Mouse (Mus musculus): ENCODE measurements around the gene Ltbr. TPM values are rescaled to one million over a fixed set of nuclear protein-coding genes. Genes with fewer than 3 reads are reported as not detected.
"Not testable (repeated sequence)": the region's sequence is repeated elsewhere in the genome, so short reads cannot be mapped to it uniquely, and the experiment has no call there.

Ltbr gene
- polyA plus RNA-seq, 1 experiment: not detected

GRCm38 (mm10) chr6:125297149-125297820, 16.4 kb downstream of the Ltbr start:
- 79% methylated on average over 5 of the region's 5 CpGs for WGBS
- no peak overlapping the region for H3K27ac ChIP-seq (ENCODE audit: insufficient read depth, low read depth, low read length)
- H3K4me3 ChIP-seq (ENCODE audit: insufficient read depth, low read depth, low read length): no peak overlapping the region
- H3K4me1 ChIP-seq (ENCODE audit: control insufficient read depth, insufficient read depth, low read length): no peaks in the 10 kb centered on the region; the same call in 1 of the 2 replicates
- TF ChIP-seq POLR2A (IDR thresholded peaks at IDR 0.05; ENCODE audit: insufficient read depth, low read depth, low read length) (no peak), CTCF (IDR thresholded peaks at IDR 0.05; ENCODE audit: insufficient read depth, low read depth, low read length) (no peak)

- WGBS: 89% methylated on average over 4 of the region's 4 CpGs
- Histone ChIP-seq H3K4me1 (ENCODE audit: control insufficient read depth, insufficient read depth, low read length) (no peaks in the 10 kb centered on the region; the same call in none of the 2 replicates), H3K4me3 (ENCODE audit: insufficient read depth, low read depth, low read length) (no peak overlapping the region), H3K27ac (ENCODE audit: insufficient read depth, low read depth, low read length) (no peak overlapping the region)
- TF ChIP-seq POLR2A (IDR thresholded peaks at IDR 0.05; ENCODE audit: insufficient read depth, low read depth, low read length) (no peak), CTCF (IDR thresholded peaks at IDR 0.05; ENCODE audit: insufficient read depth, low read depth, low read length) (no peak)
These were observed 19.6 kb downstream of the Ltbr start for GRCm38 (mm10) chr6:125294049-125294448.

GRCm38 (mm10) chr6:125292256-125292655, 21.4 kb downstream of the Ltbr start:
- Histone ChIP-seq H3K27ac (ENCODE audit: insufficient read depth, low read depth, low read length) (no peak overlapping the region), H3K4me1 (ENCODE audit: control insufficient read depth, insufficient read depth, low read length) (no peaks in the 10 kb centered on the region; the same call in none of the 2 replicates), H3K4me3 (ENCODE audit: insufficient read depth, low read depth, low read length) (no peak overlapping the region)
- 92% methylated on average over 7 of the region's 7 CpGs for WGBS
- TF ChIP-seq CTCF (IDR thresholded peaks at IDR 0.05; ENCODE audit: insufficient read depth, low read depth, low read length) (no peak), POLR2A (IDR thresholded peaks at IDR 0.05; ENCODE audit: insufficient read depth, low read depth, low read length) (no peak)

GRCm38 (mm10) chr6:125291329-125291728, 22.4 kb downstream of the Ltbr start:
- Histone ChIP-seq H3K4me3 (ENCODE audit: insufficient read depth, low read depth, low read length) (no peak overlapping the region), H3K4me1 (ENCODE audit: control insufficient read depth, insufficient read depth, low read length) (no peaks in the 10 kb centered on the region; the same call in none of the 2 replicates), H3K27ac (ENCODE audit: insufficient read depth, low read depth, low read length) (no peak overlapping the region)
- WGBS: 63% methylated on average over 4 of the region's 4 CpGs
- no peak for TF ChIP-seq CTCF (IDR thresholded peaks at IDR 0.05; ENCODE audit: insufficient read depth, low read depth, low read length)
- no peak for TF ChIP-seq POLR2A (IDR thresholded peaks at IDR 0.05; ENCODE audit: insufficient read depth, low read depth, low read length)

GRCm38 (mm10) chr6:125288730-125289129, 25.0 kb downstream of the Ltbr start:
- TF ChIP-seq CTCF (IDR thresholded peaks at IDR 0.05; ENCODE audit: insufficient read depth, low read depth, low read length): no peak
- TF ChIP-seq POLR2A (IDR thresholded peaks at IDR 0.05; ENCODE audit: insufficient read depth, low read depth, low read length): no peak
- Histone ChIP-seq H3K27ac (ENCODE audit: insufficient read depth, low read depth, low read length) (no peak overlapping the region), H3K4me1 (ENCODE audit: control insufficient read depth, insufficient read depth, low read length) (no peaks in the 10 kb centered on the region; the same call in none of the 2 replicates), H3K4me3 (ENCODE audit: insufficient read depth, low read depth, low read length) (no peak overlapping the region)
- 81% methylated on average over 5 of the region's 5 CpGs for WGBS

GRCm38 (mm10) chr6:125286944-125287343, 26.7 kb downstream of the Ltbr start:
- no peaks in the 10 kb centered on the region; the same call in 1 of the 2 replicates for H3K4me1 ChIP-seq (ENCODE audit: control insufficient read depth, insufficient read depth, low read length)
- no peak overlapping the region for H3K27ac ChIP-seq (ENCODE audit: insufficient read depth, low read depth, low read length)
- H3K4me3 ChIP-seq (ENCODE audit: insufficient read depth, low read depth, low read length): no peak overlapping the region
- no peak for TF ChIP-seq CTCF (IDR thresholded peaks at IDR 0.05; ENCODE audit: insufficient read depth, low read depth, low read length)
- no peak for TF ChIP-seq POLR2A (IDR thresholded peaks at IDR 0.05; ENCODE audit: insufficient read depth, low read depth, low read length)
- 93% methylated on average over 4 of the region's 4 CpGs for WGBS

- 94% methylated on average over 22 of the region's 22 CpGs for WGBS
- no peak for TF ChIP-seq CTCF (IDR thresholded peaks at IDR 0.05; ENCODE audit: insufficient read depth, low read depth, low read length)
- no peak for TF ChIP-seq POLR2A (IDR thresholded peaks at IDR 0.05; ENCODE audit: insufficient read depth, low read depth, low read length)
- no peak within 1 kb of the TSS for H3K4me3 ChIP-seq (ENCODE audit: insufficient read depth, low read depth, low read length)
- no peaks in the 10 kb centered on the region for H3K4me1 ChIP-seq (ENCODE audit: control insufficient read depth, insufficient read depth, low read length)
- H3K27ac ChIP-seq (ENCODE audit: insufficient read depth, low read depth, low read length): no peak within 1 kb of the TSS
These were observed 27.8 kb downstream of the Ltbr start, which contains the start of gene Tuba3a for GRCm38 (mm10) chr6:125285890-125286289. Gene Tuba3a (minus strand): TSS chr6:125286042.

- TF ChIP-seq CTCF (IDR thresholded peaks at IDR 0.05; ENCODE audit: insufficient read depth, low read depth, low read length): no peak
- TF ChIP-seq POLR2A (IDR thresholded peaks at IDR 0.05; ENCODE audit: insufficient read depth, low read depth, low read length): no peak
- H3K4me1 ChIP-seq (ENCODE audit: control insufficient read depth, insufficient read depth, low read length): no peaks in the 10 kb centered on the region
- no peak overlapping the region for H3K4me3 ChIP-seq (ENCODE audit: insufficient read depth, low read depth, low read length)
- 88% methylated on average over 7 of the region's 7 CpGs for WGBS
- no peak overlapping the region for H3K27ac ChIP-seq (ENCODE audit: insufficient read depth, low read depth, low read length)
These were observed 28.9 kb downstream of the Ltbr start for GRCm38 (mm10) chr6:125284751-125285150.

- Histone ChIP-seq H3K4me3 (ENCODE audit: insufficient read depth, low read depth, low read length) (no peak overlapping the region), H3K4me1 (ENCODE audit: control insufficient read depth, insufficient read depth, low read length) (no peaks in the 10 kb centered on the region), H3K27ac (ENCODE audit: insufficient read depth, low read depth, low read length) (no peak overlapping the region)
- TF ChIP-seq CTCF (IDR thresholded peaks at IDR 0.05; ENCODE audit: insufficient read depth, low read depth, low read length): no peak
- no peak for TF ChIP-seq POLR2A (IDR thresholded peaks at IDR 0.05; ENCODE audit: insufficient read depth, low read depth, low read length)
- WGBS: 46% methylated on average over 8 of the region's 8 CpGs
These were observed 29.4 kb downstream of the Ltbr start for GRCm38 (mm10) chr6:125284250-125284649.

GRCm38 (mm10) chr6:125282721-125283120, 31.0 kb downstream of the Ltbr start:
- not testable (repeated sequence) for H3K4me1 ChIP-seq (ENCODE audit: control insufficient read depth, insufficient read depth, low read length); H3K27ac ChIP-seq (ENCODE audit: insufficient read depth, low read depth, low read length); H3K4me3 ChIP-seq (ENCODE audit: insufficient read depth, low read depth, low read length)
- 85% methylated on average over 13 of the region's 13 CpGs for WGBS
